Mouse (Mus musculus): ENCODE measurements around the gene Adcyap1r1. TPM values are rescaled to one million over a fixed set of nuclear protein-coding genes. Genes with fewer than 3 reads are reported as not detected.

Adcyap1r1 gene
- total and polyA plus RNA-seq, 2 experiments from 2014 or later, result 72.2 to 236 TPM

GRCm38 (mm10) chr6:55459545-55460397, 8.0 kb downstream of the Adcyap1r1 start:
- no peaks in the 10 kb centered on the region for H3K9me3 ChIP-seq (ENCODE audit: low read length)
- H3K36me3 ChIP-seq (ENCODE audit: insufficient read depth, low read length), result peaks cover 23% of the 10 kb centered on the region; the same call in 1 of the 2 replicates
- DNase-seq (ENCODE audit: low spot score) (peak; percentile 32), ATAC-seq (0 out of 2 replicates have a peak, but pooled peaks have one; percentile 32)
- peaks cover 18% of the 10 kb centered on the region; the same call in 1 of the 2 replicates for H3K4me1 ChIP-seq (ENCODE audit: insufficient read depth, low read length)
- H3K27me3 ChIP-seq (ENCODE audit: insufficient read depth, low read length), result no peaks in the 10 kb centered on the region
- H3K4me2 ChIP-seq (ENCODE audit: low read depth, low read length), result 0 out of 2 replicates have a peak overlapping the region, but pooled peaks have one; percentile 16
- 0 out of 2 replicates have a peak, but pooled peaks have one; percentile 2 for TF ChIP-seq CTCF (IDR thresholded peaks at IDR 0.05; ENCODE audit: low read depth)
- H3K4me3 ChIP-seq (ENCODE audit: low read length), result no peak overlapping the region
- WGBS, result 52% methylated on average over 18 of the region's 20 CpGs
- peak overlapping the region; percentile 41; the same call in 1 of the 2 replicates for H3K27ac ChIP-seq
- no peak overlapping the region; the same call in 1 of the 2 replicates for H3K9ac ChIP-seq (replicated peaks; ENCODE audit: low read length)

- WGBS, result 65% methylated on average over 5 of the region's 5 CpGs
- ATAC-seq (no peak), DNase-seq (ENCODE audit: low spot score) (peak; percentile 51)
- H3K4me3 ChIP-seq (ENCODE audit: low read length), result no peak overlapping the region
- peak; percentile 75 for TF ChIP-seq CTCF (IDR thresholded peaks at IDR 0.05; ENCODE audit: low read depth)
- H3K36me3 ChIP-seq (ENCODE audit: insufficient read depth, low read length), result peaks cover 23% of the 10 kb centered on the region; the same call in 1 of the 2 replicates
- H3K9me3 ChIP-seq (ENCODE audit: low read length), result no peaks in the 10 kb centered on the region
- H3K4me2 ChIP-seq (ENCODE audit: low read depth, low read length), result no peak overlapping the region
- H3K27me3 ChIP-seq (ENCODE audit: insufficient read depth, low read length), result no peaks in the 10 kb centered on the region
- H3K9ac ChIP-seq (replicated peaks; ENCODE audit: low read length), result no peak overlapping the region
- H3K27ac ChIP-seq, result no peak overlapping the region
- peaks cover 11% of the 10 kb centered on the region; the same call in 1 of the 2 replicates for H3K4me1 ChIP-seq (ENCODE audit: insufficient read depth, low read length)
Measured at GRCm38 (mm10) chr6:55461141-55461540, 9.4 kb downstream of the Adcyap1r1 start.

GRCm38 (mm10) chr6:55461678-55462077, 9.9 kb downstream of the Adcyap1r1 start:
- Histone ChIP-seq H3K27me3 (ENCODE audit: insufficient read depth, low read length) (no peaks in the 10 kb centered on the region), H3K4me2 (ENCODE audit: low read depth, low read length) (no peak overlapping the region), H3K9ac (replicated peaks; ENCODE audit: low read length) (no peak overlapping the region), H3K27ac (no peak overlapping the region), H3K36me3 (ENCODE audit: insufficient read depth, low read length) (peaks cover 23% of the 10 kb centered on the region; the same call in 1 of the 2 replicates), H3K4me3 (ENCODE audit: low read length) (no peak overlapping the region), H3K4me1 (ENCODE audit: insufficient read depth, low read length) (peaks cover 11% of the 10 kb centered on the region; the same call in 1 of the 2 replicates), H3K9me3 (ENCODE audit: low read length) (no peaks in the 10 kb centered on the region)
- no peak for DNase-seq (ENCODE audit: low spot score)
- no peak for TF ChIP-seq CTCF (IDR thresholded peaks at IDR 0.05; ENCODE audit: low read depth)
- WGBS, result 80% methylated on average over 2 of the region's 2 CpGs
- ATAC-seq, result no peak

- peaks cover 11% of the 10 kb centered on the region; the same call in 1 of the 2 replicates for H3K4me1 ChIP-seq (ENCODE audit: insufficient read depth, low read length)
- H3K4me2 ChIP-seq (ENCODE audit: low read depth, low read length), result no peak overlapping the region
- no peaks in the 10 kb centered on the region for H3K27me3 ChIP-seq (ENCODE audit: insufficient read depth, low read length)
- H3K4me3 ChIP-seq (ENCODE audit: low read length), result no peak overlapping the region
- H3K36me3 ChIP-seq (ENCODE audit: insufficient read depth, low read length), result peaks cover 23% of the 10 kb centered on the region; the same call in 1 of the 2 replicates
- H3K27ac ChIP-seq, result no peak overlapping the region
- no peak for DNase-seq (ENCODE audit: low spot score)
- TF ChIP-seq CTCF (IDR thresholded peaks at IDR 0.05; ENCODE audit: low read depth), result no peak
- H3K9ac ChIP-seq (replicated peaks; ENCODE audit: low read length), result no peak overlapping the region
- 77% methylated on average over 1 of the region's 1 CpGs for WGBS
- no peak for ATAC-seq
- no peaks in the 10 kb centered on the region for H3K9me3 ChIP-seq (ENCODE audit: low read length)
Measured at GRCm38 (mm10) chr6:55462394-55462793, 10.6 kb downstream of the Adcyap1r1 start.

- Histone ChIP-seq H3K9me3 (ENCODE audit: low read length) (no peaks in the 10 kb centered on the region), H3K4me1 (ENCODE audit: insufficient read depth, low read length) (0 out of 2 replicates have a peak, but pooled peaks cover 6% of the 10 kb centered on the region), H3K9ac (replicated peaks; ENCODE audit: low read length) (no peak overlapping the region), H3K27me3 (ENCODE audit: insufficient read depth, low read length) (no peaks in the 10 kb centered on the region), H3K4me3 (ENCODE audit: low read length) (no peak overlapping the region), H3K4me2 (ENCODE audit: low read depth, low read length) (no peak overlapping the region), H3K27ac (no peak overlapping the region), H3K36me3 (ENCODE audit: insufficient read depth, low read length) (peaks cover 23% of the 10 kb centered on the region; the same call in 1 of the 2 replicates)
- 60% methylated on average over 7 of the region's 7 CpGs for WGBS
- no peak for TF ChIP-seq CTCF (IDR thresholded peaks at IDR 0.05; ENCODE audit: low read depth)
- DNase-seq (ENCODE audit: low spot score), result no peak
- ATAC-seq, result no peak
Measured at GRCm38 (mm10) chr6:55463966-55464365, 12.2 kb downstream of the Adcyap1r1 start.

GRCm38 (mm10) chr6:55465311-55465710, 13.5 kb downstream of the Adcyap1r1 start:
- ATAC-seq (no peak), DNase-seq (ENCODE audit: low spot score) (peak; percentile 49)
- Histone ChIP-seq H3K4me1 (ENCODE audit: insufficient read depth, low read length) (no peaks in the 10 kb centered on the region), H3K27me3 (ENCODE audit: insufficient read depth, low read length) (no peaks in the 10 kb centered on the region), H3K4me2 (ENCODE audit: low read depth, low read length) (no peak overlapping the region), H3K9me3 (ENCODE audit: low read length) (no peaks in the 10 kb centered on the region), H3K27ac (no peak overlapping the region), H3K36me3 (ENCODE audit: insufficient read depth, low read length) (peaks cover 34% of the 10 kb centered on the region; the same call in 1 of the 2 replicates), H3K4me3 (ENCODE audit: low read length) (no peak overlapping the region), H3K9ac (replicated peaks; ENCODE audit: low read length) (no peak overlapping the region)
- WGBS, result 55% methylated on average over 4 of the region's 4 CpGs
- no peak for TF ChIP-seq CTCF (IDR thresholded peaks at IDR 0.05; ENCODE audit: low read depth)
